Mouse (Mus musculus): Measurements from ENCODE around the gene Syne1.

Syne1 gene

GRCm38 (mm10) chr10:4971586-4971985 lies 579.7 kb downstream of the Syne1 start:
- DNase-seq (ENCODE audit: low spot score), result no peak

GRCm38 (mm10) chr10:4971156-4971555 lies 580.1 kb downstream of the Syne1 start:
- DNase-seq (ENCODE audit: low spot score), result no peak
